Mouse (Mus musculus): ENCODE measurements around the gene Traf4.

The Traf4 gene

GRCm38 (mm10) chr11:78135314-78135713, 30.1 kb downstream of the Traf4 start:
- peak in 1 of 2 experiments; percentile 49 for DNase-seq

DNA sequence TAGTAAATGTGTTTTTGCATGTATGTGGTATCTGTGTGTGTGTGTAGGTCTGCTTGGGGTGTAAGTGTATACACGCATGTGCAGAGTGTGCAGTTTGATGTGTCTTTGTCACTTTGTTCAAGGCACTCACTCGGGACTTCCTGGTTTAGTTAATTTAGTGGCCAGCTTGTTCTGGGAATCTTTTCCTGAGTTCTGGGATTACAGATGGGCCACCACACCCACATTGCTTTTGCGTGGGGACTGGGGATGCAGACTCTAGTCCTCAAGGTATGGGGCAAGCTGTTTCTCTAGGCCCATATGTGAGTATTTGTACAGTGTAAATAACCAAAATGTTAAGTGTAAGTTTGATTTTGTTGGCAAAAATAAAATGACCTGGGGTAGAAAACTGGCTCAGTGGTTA, 31.0 kb downstream of the Traf4 start:
- DNase-seq, result no peak

DNA sequence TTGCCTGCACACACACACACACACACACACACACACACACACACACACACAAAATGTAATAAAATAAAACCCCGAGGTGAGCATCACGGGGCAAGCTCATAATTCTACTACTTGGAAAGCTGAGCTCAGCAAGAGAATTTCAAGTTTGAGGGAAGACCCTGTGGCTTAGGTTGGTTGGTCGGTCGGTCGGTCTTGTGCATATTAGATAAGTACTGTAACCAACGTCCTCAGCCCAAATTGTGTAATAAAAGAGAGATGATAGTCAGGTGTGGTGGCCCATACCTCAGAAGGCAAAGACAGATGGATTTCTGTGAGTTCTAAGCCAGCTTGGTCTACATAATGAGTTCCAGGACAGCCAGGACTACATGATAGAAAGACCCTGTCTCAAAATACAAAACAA, 31.5 kb downstream of the Traf4 start:
- DNase-seq, result no peak

DNA sequence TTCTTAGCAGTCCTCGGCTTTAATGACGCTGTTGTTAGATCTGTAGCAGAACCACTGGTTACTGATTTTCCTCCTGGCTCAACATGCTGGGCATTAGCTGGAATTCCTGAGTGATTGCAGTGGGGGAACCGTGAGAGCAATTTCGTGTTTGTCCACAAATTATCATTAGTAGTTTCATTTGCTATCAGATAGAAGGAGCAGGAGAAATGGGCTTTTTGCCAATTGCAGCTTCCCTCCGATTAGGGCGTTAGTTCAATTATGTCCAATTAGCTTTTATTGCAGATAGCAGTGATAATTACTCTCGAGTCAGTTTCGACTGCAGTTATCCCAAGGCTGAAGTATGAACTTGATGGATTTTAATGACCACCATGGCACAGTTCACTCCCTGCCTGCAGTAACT, 35.9 kb downstream of the Traf4 start:
- DNase-seq, result no peak

DNA sequence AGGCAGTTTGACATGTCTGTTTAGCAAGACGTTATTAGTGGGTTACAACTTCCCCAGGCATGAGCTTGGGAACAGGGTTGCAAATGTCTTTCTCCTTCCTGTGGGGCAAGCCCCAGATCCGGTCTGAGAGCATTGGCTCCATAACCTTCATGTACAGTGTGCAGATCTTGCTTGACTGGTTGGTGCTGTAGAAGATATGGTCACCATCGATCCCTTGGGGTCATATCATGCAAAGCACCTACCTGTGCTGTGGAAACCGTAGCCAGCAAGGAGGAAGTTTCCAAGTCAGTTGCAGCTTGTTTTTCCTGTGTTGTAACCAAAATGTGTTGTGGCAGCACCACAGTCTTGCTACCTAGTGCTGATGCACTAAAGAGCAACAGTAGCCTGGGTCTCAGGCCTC, 38.6 kb downstream of the Traf4 start:
- DNase-seq, result no peak

- no peak for DNase-seq
Observed at GRCm38 (mm10) chr11:78125691-78126090, 39.7 kb downstream of the Traf4 start.

DNA sequence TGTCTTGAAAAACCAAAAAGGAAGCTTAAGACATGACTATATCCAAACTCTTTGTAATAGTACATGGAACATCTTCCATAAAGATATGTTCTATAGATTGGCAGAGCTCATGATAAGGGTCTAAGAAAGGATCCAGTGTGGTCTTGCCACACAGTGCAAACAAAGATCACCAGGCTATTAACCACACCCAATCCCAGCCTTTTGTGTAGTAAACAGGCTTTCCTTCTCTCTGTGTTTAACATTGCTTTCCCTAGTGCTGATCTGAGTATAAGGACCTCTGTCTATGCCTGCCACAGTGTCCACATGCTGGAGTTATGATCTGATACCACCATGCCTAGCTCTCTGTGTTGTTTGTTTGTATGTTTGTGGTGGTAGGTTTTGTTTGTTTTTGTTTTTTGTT, 41.6 kb downstream of the Traf4 start:
- DNase-seq, result no peak

DNA sequence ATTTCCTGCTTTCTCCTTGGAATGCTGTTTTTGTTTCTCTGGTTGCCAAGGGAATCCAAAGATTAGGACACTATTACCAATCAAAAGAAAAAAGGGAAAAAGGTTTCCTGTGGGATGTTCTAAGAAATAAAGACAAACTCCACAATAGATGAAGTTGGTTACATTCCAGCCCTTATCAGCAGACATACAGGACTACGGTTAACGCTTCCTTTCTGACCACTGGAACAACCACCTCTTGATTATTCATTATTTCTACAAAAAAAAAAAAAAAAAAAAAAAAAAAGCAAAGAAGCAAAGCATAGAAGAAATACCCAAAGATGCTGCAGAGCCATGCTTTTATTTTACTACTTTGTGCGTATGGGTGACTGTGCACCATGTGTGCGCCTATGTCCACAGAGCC, 42.6 kb downstream of the Traf4 start:
- DNase-seq, result no peak

- peak in 1 of 2 experiments; percentile 24 for DNase-seq
Observed at GRCm38 (mm10) chr11:78121176-78121575, 44.2 kb downstream of the Traf4 start.

DNA sequence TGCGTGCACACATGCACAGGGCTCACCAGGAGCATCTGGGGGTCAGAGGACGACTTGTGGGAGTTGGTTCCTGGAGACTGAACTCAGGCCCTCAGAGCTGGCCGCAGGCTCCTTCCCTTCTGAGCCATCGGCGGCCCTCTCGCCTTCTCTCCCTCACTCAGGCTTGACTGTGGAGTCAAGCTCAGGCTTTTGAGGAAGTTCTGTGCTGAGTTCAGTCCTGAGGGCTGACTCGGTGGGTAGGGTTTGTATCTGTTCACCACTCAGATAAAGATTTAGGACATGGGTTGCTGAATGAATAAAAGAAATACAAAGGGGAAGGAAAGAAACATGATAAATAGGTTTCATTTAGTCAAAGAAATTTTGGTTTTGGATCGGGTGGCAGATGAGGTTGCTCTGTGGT, 45.5 kb downstream of the Traf4 start:
- DNase-seq, result no peak

DNA sequence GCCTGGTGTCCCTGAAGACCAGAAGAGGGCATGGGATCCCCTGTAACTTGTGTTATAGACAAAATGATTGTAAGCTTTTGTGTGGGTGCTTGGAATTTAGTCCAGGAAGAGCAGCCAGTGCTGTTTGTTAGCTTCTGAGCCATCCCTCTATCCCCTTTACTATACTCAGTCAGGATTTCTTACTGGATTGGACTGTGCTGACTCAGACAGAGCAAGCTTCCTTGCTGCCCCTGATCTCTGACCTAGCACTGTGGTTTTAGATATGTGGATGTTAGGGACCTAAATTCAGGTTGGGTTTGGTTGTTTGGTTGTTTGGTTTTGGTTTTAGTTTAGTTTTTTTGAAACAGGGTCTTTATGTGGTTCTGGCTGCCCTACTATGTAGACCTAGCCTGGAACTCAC, 46.9 kb downstream of the Traf4 start:
- no peak for DNase-seq

DNA sequence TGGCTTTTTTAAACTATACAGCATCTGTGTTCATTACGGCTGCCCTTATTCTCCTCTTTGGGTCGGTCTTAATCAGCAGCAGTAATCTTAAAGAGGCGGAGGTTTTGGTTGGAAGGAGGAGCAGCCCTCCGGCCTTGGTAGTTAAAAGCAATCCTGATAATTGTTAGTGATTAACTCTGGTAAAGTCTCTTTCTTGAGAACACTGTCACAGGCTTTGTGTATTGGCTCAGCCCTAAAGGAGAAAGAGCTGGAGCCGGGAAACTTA, 49.3 kb downstream of the Traf4 start:
- DNase-seq, result no peak

- DNase-seq, result peak; percentile 97 to 98
Observed at GRCm38 (mm10) chr11:78115367-78116145, 49.8 kb downstream of the Traf4 start.

GRCm38 (mm10) chr11:78114676-78115366, 50.6 kb downstream of the Traf4 start:
- DNase-seq, result no peak

- no peak for DNase-seq
Observed at GRCm38 (mm10) chr11:78113616-78114015, 51.8 kb downstream of the Traf4 start.
